Comparison of ENCODE assay signal across 23 mouse cellular contexts in the genomic region with DNA sequence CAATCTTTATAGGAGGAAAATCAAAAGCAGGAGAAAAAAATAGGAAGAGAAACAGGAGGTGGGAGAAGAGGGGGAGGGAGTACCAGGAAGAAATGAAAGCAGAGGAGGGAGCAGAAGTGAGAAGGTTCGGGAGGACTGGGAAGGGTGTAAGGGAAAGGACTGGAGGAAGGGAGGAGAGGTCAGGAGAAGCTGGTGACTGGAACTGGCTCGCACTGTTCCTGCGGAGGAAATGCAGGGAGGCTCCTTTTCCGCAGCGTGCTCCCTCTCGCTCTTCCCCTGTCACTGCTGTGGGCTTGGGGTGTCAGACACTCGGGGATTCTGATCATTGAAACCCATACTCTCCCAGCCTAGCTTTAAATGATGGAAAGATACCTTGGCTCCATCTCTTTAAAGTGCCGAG. TPM values are rescaled to one million over a fixed set of nuclear protein-coding genes. Genes with fewer than 3 reads are reported as not detected.
DNase-seq lines count a peak whose midpoint lies in the region; ATAC-seq and TF ChIP-seq lines count a peak whose summit lies in the region.
"Had no signal": no experiment of that assay in that cellular context is flagged by ENCODE, and none has a peak within 500 bp of the region (broad histone marks: within the 10 kb centered on the region; RNA-seq: fewer than 3 reads in every experiment).

No protein-coding gene starts in this region.

- intact Hi-C loops in heart, adult 2 months (cut with DNase I): loop anchor here (2.0 to 10.0 kb wide), 3 partner anchors 48 to 155 kb away; no protein-coding TSS in a partner anchor

- no peak for TF ChIP-seq EP300 in heart, adult 2 months (IDR thresholded peaks at IDR 0.05; ENCODE audit: insufficient read depth, low read depth, low read length)
- no peak for TF ChIP-seq EP300 in heart, postnatal 0 days (IDR thresholded peaks at IDR 0.05; ENCODE audit: low read depth)

- H3K9me3 ChIP-seq in kidney, embryonic 16.5 days (ENCODE audit: low read length): no peaks in the 10 kb centered on the region; the same call in 1 of the 2 replicates
- no peaks in the 10 kb centered on the region for H3K9me3 ChIP-seq in heart, postnatal 0 days (replicated peaks; ENCODE audit: control insufficient read depth, low read length)
- H3K9me3 ChIP-seq: embryonic facial prominence, embryonic 10.5 days; forebrain, embryonic 12.5 days; hindbrain, embryonic 15.5 days; intestine, embryonic 15.5 days; limb, embryonic 15.5 days had no signal

- peaks cover 11% of the 10 kb centered on the region for H3K4me1 ChIP-seq in heart, adult 2 months (ENCODE audit: control insufficient read depth, insufficient read depth, low read length)
- peaks cover 19% of the 10 kb centered on the region for H3K4me1 ChIP-seq in kidney, embryonic 16.5 days (ENCODE audit: insufficient read depth, low read length)
- peaks cover 15% of the 10 kb centered on the region for H3K4me1 ChIP-seq in brown adipose tissue, adult 24 weeks (ENCODE audit: control insufficient read depth, insufficient read depth, insufficient read length, low read length)
- peaks cover 15% of the 10 kb centered on the region for H3K4me1 ChIP-seq in heart, postnatal 0 days (ENCODE audit: control insufficient read depth, insufficient read depth)
- H3K4me1 ChIP-seq: forebrain, embryonic 12.5 days; hindbrain, embryonic 15.5 days had no signal

- H3K4me3 ChIP-seq in heart, adult 2 months: no peak overlapping the region
- no peak overlapping the region for H3K4me3 ChIP-seq in kidney, embryonic 16.5 days (ENCODE audit: low read length)
- no peak overlapping the region for H3K4me3 ChIP-seq in brown adipose tissue, adult 24 weeks (ENCODE audit: insufficient read depth, low read depth, low read length)
- H3K4me3 ChIP-seq in heart, postnatal 0 days (ENCODE audit: low read depth, low read length): no peak overlapping the region
- H3K4me3 ChIP-seq: embryonic facial prominence, embryonic 10.5 days; forebrain, embryonic 12.5 days; hindbrain, embryonic 15.5 days; intestine, embryonic 15.5 days; limb, embryonic 15.5 days had no signal

- no peaks in the 10 kb centered on the region for H3K79me2 ChIP-seq in heart, adult 2 months (replicated peaks; ENCODE audit: control insufficient read depth, insufficient read depth, low read length)

- H3K36me3 ChIP-seq in heart, adult 2 months (ENCODE audit: control insufficient read depth, insufficient read depth, low read length): no peaks in the 10 kb centered on the region
- no peaks in the 10 kb centered on the region for H3K36me3 ChIP-seq in kidney, embryonic 16.5 days (ENCODE audit: insufficient read depth, low read length)
- H3K36me3 ChIP-seq in heart, postnatal 0 days (replicated peaks; ENCODE audit: control insufficient read depth, insufficient read depth, low read length): no peaks in the 10 kb centered on the region
- H3K36me3 ChIP-seq: embryonic facial prominence, embryonic 10.5 days; forebrain, embryonic 12.5 days; hindbrain, embryonic 15.5 days; intestine, embryonic 15.5 days; limb, embryonic 15.5 days had no signal

- DNase-seq in heart, adult 2 months: peak; percentile 34 to 43
- no peak for DNase-seq in heart, adult 8-10 months (ENCODE audit: low spot score)
- DNase-seq in kidney, adult 9 months: no peak
- DNase-seq in heart, postnatal 0 days (ENCODE audit: low spot score): peak; percentile 26
- DNase-seq in frontal cortex, postnatal 10 days (ENCODE audit: low spot score in 2 of 2): no peak
- DNase-seq: adrenal gland, adult 8-10 months; cerebellum, adult 9-10 months; gastrocnemius, postnatal 14 days; liver, postnatal 0 days; retina, postnatal 1 day; right cerebral cortex, postnatal 4 days; thymus, postnatal 14 days had no signal

- ATAC-seq in kidney, embryonic 16.5 days (ENCODE audit: low FRiP score, low TSS enrichment): no peak
- no peak for ATAC-seq in heart, postnatal 0 days (ENCODE audit: insufficient read depth, low read depth)
- ATAC-seq: CD4-positive, CD25-positive, alpha-beta regulatory T cell, adult 4 months; intestine, embryonic 15.5 days; liver, postnatal 0 days; Patski had no signal

- peak overlapping the region; percentile 54 for H3K27ac ChIP-seq in heart, adult 2 months
- 0 out of 2 replicates have a peak overlapping the region, but pooled peaks have one; percentile 47 for H3K27ac ChIP-seq in kidney, embryonic 16.5 days (ENCODE audit: low read length)
- peak overlapping the region; percentile 21 for H3K27ac ChIP-seq in brown adipose tissue, adult 24 weeks (replicated peaks; ENCODE audit: low read depth, low read length)
- 0 out of 2 replicates have a peak overlapping the region, but pooled peaks have one; percentile 10 for H3K27ac ChIP-seq in heart, postnatal 0 days (ENCODE audit: low read depth)
- H3K27ac ChIP-seq: embryonic facial prominence, embryonic 10.5 days; forebrain, embryonic 12.5 days; hindbrain, embryonic 15.5 days; intestine, embryonic 15.5 days; limb, embryonic 15.5 days had no signal

- no peak overlapping the region for H3K9ac ChIP-seq in heart, adult 2 months (ENCODE audit: low read depth, low read length)
- no peak overlapping the region for H3K9ac ChIP-seq in kidney, embryonic 16.5 days (replicated peaks; ENCODE audit: low read length)
- no peak overlapping the region for H3K9ac ChIP-seq in heart, postnatal 0 days (replicated peaks; ENCODE audit: low read depth, low read length)
- H3K9ac ChIP-seq: forebrain, embryonic 12.5 days; hindbrain, embryonic 15.5 days; intestine, embryonic 15.5 days; limb, embryonic 15.5 days; liver, postnatal 0 days had no signal

- 37% methylated on average over 8 of the region's 8 CpGs for WGBS in heart, adult 2 months
- 39% methylated on average over 8 of the region's 8 CpGs for WGBS in kidney, embryonic 16.5 days
- 47% methylated on average over 8 of the region's 8 CpGs for WGBS in heart, postnatal 0 days

- no peak for TF ChIP-seq CTCF in heart, adult 2 months (IDR thresholded peaks at IDR 0.05)
- no peak for TF ChIP-seq CTCF in heart, postnatal 0 days (IDR thresholded peaks at IDR 0.05; ENCODE audit: low read depth)

- 0 out of 2 replicates have a peak overlapping the region, but pooled peaks have one; percentile 9 for H3K4me2 ChIP-seq in kidney, embryonic 16.5 days (replicated peaks; ENCODE audit: low read depth, low read length)
- peak overlapping the region; percentile 3 for H3K4me2 ChIP-seq in heart, postnatal 0 days (ENCODE audit: low read depth, low read length)
- H3K4me2 ChIP-seq: forebrain, embryonic 12.5 days; hindbrain, embryonic 15.5 days; intestine, embryonic 15.5 days; limb, embryonic 15.5 days; midbrain, embryonic 11.5 days had no signal

- no peaks in the 10 kb centered on the region for H3K27me3 ChIP-seq in heart, adult 2 months (ENCODE audit: control insufficient read depth, insufficient read depth, low read length)
- no peaks in the 10 kb centered on the region for H3K27me3 ChIP-seq in kidney, embryonic 16.5 days (ENCODE audit: insufficient read depth, low read length)
- no peaks in the 10 kb centered on the region for H3K27me3 ChIP-seq in heart, postnatal 0 days (ENCODE audit: control insufficient read depth, insufficient read depth, low read length)
- H3K27me3 ChIP-seq: forebrain, embryonic 12.5 days; hindbrain, embryonic 15.5 days; intestine, embryonic 15.5 days; limb, embryonic 15.5 days; Patski had no signal

- no peak for TF ChIP-seq POLR2A in heart, adult 2 months (IDR thresholded peaks at IDR 0.05; ENCODE audit: insufficient read depth, low read depth, low read length)

RNA-seq across cellular contexts. Expression of a gene that starts 2.2 kb away (rescaled TPM):
- total RNA-seq in heart, adult 2 months (2021): 1 to 10 TPM; 5.5 to 6.1 TPM
- polyA plus RNA-seq in heart, adult 2 months (2012; rRNA removed): 4.8 and 6.1 TPM in 2 replicates
- 1 to 10 TPM; 4.2 to 5.4 (median 5.1) TPM for total RNA-seq in heart, adult 8-10 months (2022)
- polyA plus RNA-seq in kidney, embryonic 16.5 days (2015; fragmentation: Nextera tagmentation; extraction: Ambion mirVana): 5.1 and 5.3 TPM in 2 replicates
- 4.6 and 6.2 TPM in 2 replicates for polyA plus RNA-seq in brown adipose tissue, adult 24 weeks (2012; ENCODE audit: insufficient read depth, insufficient read length, missing spikeins)
- total RNA-seq in heart, postnatal 0 days (2014; rRNA removed; ENCODE audit: low replicate concordance): 4.7 and 5.2 TPM in 2 replicates
- polyA plus RNA-seq in heart, postnatal 0 days (2015; fragmentation: Nextera tagmentation; extraction: Ambion mirVana): 5.1 and 5.6 TPM in 2 replicates
- total RNA-seq: monocyte, adult 5-6 weeks had no signal
- polyA plus RNA-seq: CD4-positive, CD25-positive, alpha-beta regulatory T cell, adult 4 months had no signal

Comparison
In these comparisons a context has a peak if more than half of its experiments do, and no peak if none do; other contexts are left out.
1. DNase-seq: peak in heart, adult 2 months (2 of 2) and heart, postnatal 0 days (single experiment); none in heart, adult 8-10 months (single experiment), kidney, adult 9 months (single experiment) and frontal cortex, postnatal 10 days (0 of 2).
2. Peak in every context shown above with its lines, with median percentiles within 50 percentile points of each other: H3K27ac ChIP-seq.